In genomic region chr10:94622828-94623227, GRCm38 (mm10) we compare ENCODE assay signal across 8 mouse cellular contexts.
DNase-seq lines count a peak whose midpoint lies in the region; ATAC-seq lines count a peak whose summit lies in the region.
"Had no signal": no experiment of that assay in that cellular context is flagged by ENCODE, and none has a peak within 500 bp of the region (broad histone marks: within the 10 kb centered on the region; RNA-seq: fewer than 3 reads in every experiment).

No protein-coding gene starts in this region.

- DNase-seq in neural tube, embryonic 10.5 days (ENCODE audit: extremely low spot score, low spot score): no peak
- DNase-seq in hindbrain, embryonic 10.5 days (ENCODE audit: low spot score): peak; percentile 18
- no peak for DNase-seq in left cerebral cortex, adult 9 months (ENCODE audit: low spot score in 2 of 2)
- DNase-seq in yolk sac, embryonic 10.5 days (ENCODE audit: low spot score): no peak
- no peak for DNase-seq in gastrocnemius, adult 18-20 months (ENCODE audit: low spot score)

- no peak overlapping the region for H3K27ac ChIP-seq in neural tube, embryonic 12.5 days
- H3K27ac ChIP-seq in hindbrain, embryonic 10.5 days: peak overlapping the region; percentile 66
- no peak overlapping the region for H3K27ac ChIP-seq in limb, embryonic 15.5 days
- H3K27ac ChIP-seq: liver, embryonic 13.5 days had no signal

- H3K4me2 ChIP-seq in neural tube, embryonic 12.5 days (replicated peaks): peak overlapping the region; percentile 54
- H3K4me2 ChIP-seq in limb, embryonic 15.5 days: peak overlapping the region; percentile 12; the same call in 1 of the 2 replicates
- H3K4me2 ChIP-seq: liver, embryonic 13.5 days had no signal

- peak; percentile 23; the same call in 1 of the 2 replicates for ATAC-seq in neural tube, embryonic 12.5 days (ENCODE audit: low FRiP score, low read depth)
- no peak for ATAC-seq in limb, embryonic 15.5 days (ENCODE audit: insufficient number of reproducible peaks, low FRiP score, low TSS enrichment, low read depth)

- peaks cover 27% of the 10 kb centered on the region for H3K4me1 ChIP-seq in neural tube, embryonic 12.5 days
- peaks cover 39% of the 10 kb centered on the region for H3K4me1 ChIP-seq in hindbrain, embryonic 10.5 days (replicated peaks)
- H3K4me1 ChIP-seq in limb, embryonic 15.5 days: peaks cover 16% of the 10 kb centered on the region; the same call in 1 of the 2 replicates
- H3K4me1 ChIP-seq: liver, embryonic 13.5 days had no signal

- no peak overlapping the region for H3K4me3 ChIP-seq in neural tube, embryonic 12.5 days
- H3K4me3 ChIP-seq in hindbrain, embryonic 10.5 days: no peak overlapping the region
- no peak overlapping the region for H3K4me3 ChIP-seq in limb, embryonic 15.5 days
- H3K4me3 ChIP-seq: liver, embryonic 13.5 days had no signal

- H3K27me3 ChIP-seq in neural tube, embryonic 12.5 days (replicated peaks): peaks cover 17% of the 10 kb centered on the region
- H3K27me3 ChIP-seq in hindbrain, embryonic 10.5 days (ENCODE audit: insufficient read depth, poor library complexity, severe bottlenecking): peaks cover 83% of the 10 kb centered on the region
- peaks cover 20% of the 10 kb centered on the region; the same call in 1 of the 2 replicates for H3K27me3 ChIP-seq in limb, embryonic 15.5 days

- H3K36me3 ChIP-seq in neural tube, embryonic 12.5 days: no peaks in the 10 kb centered on the region
- no peaks in the 10 kb centered on the region for H3K36me3 ChIP-seq in hindbrain, embryonic 10.5 days
- H3K36me3 ChIP-seq in limb, embryonic 15.5 days: no peaks in the 10 kb centered on the region
- H3K36me3 ChIP-seq: liver, embryonic 13.5 days had no signal

- no peak overlapping the region for H3K9ac ChIP-seq in neural tube, embryonic 12.5 days
- H3K9ac ChIP-seq in limb, embryonic 15.5 days: no peak overlapping the region
- H3K9ac ChIP-seq: liver, embryonic 13.5 days had no signal

- 9% methylated on average over 9 of the region's 9 CpGs for WGBS in neural tube, embryonic 12.5 days
- WGBS in hindbrain, embryonic 10.5 days: 26% methylated on average over 9 of the region's 9 CpGs
- WGBS in limb, embryonic 15.5 days: 26% methylated on average over 9 of the region's 9 CpGs

- H3K9me3 ChIP-seq in neural tube, embryonic 12.5 days: no peaks in the 10 kb centered on the region
- no peaks in the 10 kb centered on the region for H3K9me3 ChIP-seq in hindbrain, embryonic 10.5 days
- H3K9me3 ChIP-seq in limb, embryonic 15.5 days: no peaks in the 10 kb centered on the region
- H3K9me3 ChIP-seq: liver, embryonic 13.5 days had no signal
